Mouse (Mus musculus): ENCODE data around the gene Smok3b. TPM values are rescaled to one million over a fixed set of nuclear protein-coding genes. Genes with fewer than 3 reads are reported as not detected.

Gene Smok3b
- polyA plus RNA-seq, 1 experiment from 2014 or later: not detected

- Histone ChIP-seq H3K27ac (replicated peaks; ENCODE audit: low read depth, low read length) (no peak overlapping the region), H3K4me3 (replicated peaks; ENCODE audit: low read depth, low read length) (no peak overlapping the region), H3K9ac (replicated peaks; ENCODE audit: low read length) (no peak overlapping the region), H3K4me2 (ENCODE audit: low read length) (no peak overlapping the region), H3K9me3 (ENCODE audit: control insufficient read depth, low read length) (no peaks in the 10 kb centered on the region), H3K4me1 (ENCODE audit: control insufficient read depth, insufficient read depth, low read length) (peaks cover 23% of the 10 kb centered on the region), H3K36me3 (ENCODE audit: control insufficient read depth, insufficient read depth, low read length) (peaks cover 29% of the 10 kb centered on the region), H3K27me3 (ENCODE audit: control insufficient read depth, insufficient read depth, low read length) (no peaks in the 10 kb centered on the region)
- ATAC-seq (ENCODE audit: low FRiP score, low TSS enrichment): no peak
- 95% methylated on average over 6 of the region's 6 CpGs for WGBS
- DNase-seq: no peak
Observed at GRCm38 (mm10) chr5:138089108-138089551, 67.9 kb downstream of the Smok3b start.

- no peak overlapping the region for H3K4me2 ChIP-seq (ENCODE audit: low read length)
- H3K27me3 ChIP-seq (ENCODE audit: control insufficient read depth, insufficient read depth, low read length): no peaks in the 10 kb centered on the region
- H3K36me3 ChIP-seq (ENCODE audit: control insufficient read depth, insufficient read depth, low read length): peaks cover 41% of the 10 kb centered on the region
- no peaks in the 10 kb centered on the region for H3K9me3 ChIP-seq (ENCODE audit: control insufficient read depth, low read length)
- no peak overlapping the region for H3K9ac ChIP-seq (replicated peaks; ENCODE audit: low read length)
- H3K4me3 ChIP-seq (replicated peaks; ENCODE audit: low read depth, low read length): no peak overlapping the region
- DNase-seq (peak; percentile 32), ATAC-seq (ENCODE audit: low FRiP score, low TSS enrichment) (no peak)
- WGBS: 86% methylated on average over 3 of the region's 3 CpGs
- peaks cover 23% of the 10 kb centered on the region for H3K4me1 ChIP-seq (ENCODE audit: control insufficient read depth, insufficient read depth, low read length)
- no peak overlapping the region for H3K27ac ChIP-seq (replicated peaks; ENCODE audit: low read depth, low read length)
Observed at GRCm38 (mm10) chr5:138090271-138090670, 69.0 kb downstream of the Smok3b start.

- peaks cover 45% of the 10 kb centered on the region for H3K36me3 ChIP-seq (ENCODE audit: control insufficient read depth, insufficient read depth, low read length)
- H3K4me1 ChIP-seq (ENCODE audit: control insufficient read depth, insufficient read depth, low read length): peaks cover 23% of the 10 kb centered on the region
- H3K9me3 ChIP-seq (ENCODE audit: control insufficient read depth, low read length): no peaks in the 10 kb centered on the region
- 92% methylated on average over 5 of the region's 5 CpGs for WGBS
- no peak for DNase-seq
- H3K27ac ChIP-seq (replicated peaks; ENCODE audit: low read depth, low read length): no peak overlapping the region
- H3K27me3 ChIP-seq (ENCODE audit: control insufficient read depth, insufficient read depth, low read length): no peaks in the 10 kb centered on the region
- H3K4me3 ChIP-seq (replicated peaks; ENCODE audit: low read depth, low read length): no peak overlapping the region
- H3K4me2 ChIP-seq (ENCODE audit: low read length): no peak overlapping the region
- H3K9ac ChIP-seq (replicated peaks; ENCODE audit: low read length): no peak overlapping the region
- ATAC-seq (ENCODE audit: low FRiP score, low TSS enrichment): no peak
Observed at GRCm38 (mm10) chr5:138090737-138091136, 69.5 kb downstream of the Smok3b start.

GRCm38 (mm10) chr5:138092771-138093170, 71.5 kb downstream of the Smok3b start:
- no peak overlapping the region for H3K4me3 ChIP-seq (replicated peaks; ENCODE audit: low read depth, low read length)
- H3K27me3 ChIP-seq (ENCODE audit: control insufficient read depth, insufficient read depth, low read length): no peaks in the 10 kb centered on the region
- H3K9me3 ChIP-seq (ENCODE audit: control insufficient read depth, low read length): no peaks in the 10 kb centered on the region
- H3K9ac ChIP-seq (replicated peaks; ENCODE audit: low read length): no peak overlapping the region
- ATAC-seq (ENCODE audit: low FRiP score, low TSS enrichment) (no peak), DNase-seq (no peak)
- no peak overlapping the region for H3K27ac ChIP-seq (replicated peaks; ENCODE audit: low read depth, low read length)
- H3K36me3 ChIP-seq (ENCODE audit: control insufficient read depth, insufficient read depth, low read length): peaks cover 64% of the 10 kb centered on the region
- no peak overlapping the region for H3K4me2 ChIP-seq (ENCODE audit: low read length)
- 0 out of 2 replicates have a peak, but pooled peaks cover 3% of the 10 kb centered on the region for H3K4me1 ChIP-seq (ENCODE audit: control insufficient read depth, insufficient read depth, low read length)
- 96% methylated on average over 4 of the region's 4 CpGs for whole genome bisulfite sequencing

- peaks cover 69% of the 10 kb centered on the region for H3K36me3 ChIP-seq (ENCODE audit: control insufficient read depth, insufficient read depth, low read length)
- no peak for ATAC-seq (ENCODE audit: low FRiP score, low TSS enrichment)
- no peak for DNase-seq
Observed at GRCm38 (mm10) chr5:138094474-138094873, 73.2 kb downstream of the Smok3b start.

More at GRCm38 (mm10) chr5:138094474-138094873, 73.2 kb downstream of the Smok3b start:
- no peak overlapping the region for H3K4me3 ChIP-seq (replicated peaks; ENCODE audit: low read depth, low read length)
- no peak overlapping the region for H3K27ac ChIP-seq (replicated peaks; ENCODE audit: low read depth, low read length)
- H3K9me3 ChIP-seq (ENCODE audit: control insufficient read depth, low read length): no peaks in the 10 kb centered on the region
- H3K4me2 ChIP-seq (ENCODE audit: low read length): no peak overlapping the region
- WGBS: 97% methylated on average over 6 of the region's 6 CpGs
- H3K4me1 ChIP-seq (ENCODE audit: control insufficient read depth, insufficient read depth, low read length): no peaks in the 10 kb centered on the region
- H3K27me3 ChIP-seq (ENCODE audit: control insufficient read depth, insufficient read depth, low read length): no peaks in the 10 kb centered on the region
- no peak overlapping the region for H3K9ac ChIP-seq (replicated peaks; ENCODE audit: low read length)

Other genes with a start within 250 kb of the Smok3b start
- gene Ppp1r35, start 242.6 kb upstream of the Smok3b start, polyA plus RNA-seq (2014; fragmentation: Nextera tagmentation; extraction: Ambion mirVana): 53.4 and 58.6 TPM in 2 replicates
- gene Mepce, start 233.8 kb upstream of the Smok3b start, polyA plus RNA-seq (2014; fragmentation: Nextera tagmentation; extraction: Ambion mirVana): 11.3 and 14.4 TPM in 2 replicates
- gene Zcwpw1, start 233.6 kb upstream of the Smok3b start, polyA plus RNA-seq (2014; fragmentation: Nextera tagmentation; extraction: Ambion mirVana): 5.6 and 8.2 TPM in 2 replicates
- gene Pilra, start 185.1 kb upstream of the Smok3b start, polyA plus RNA-seq (2014; fragmentation: Nextera tagmentation; extraction: Ambion mirVana): 0.26 and 0.51 TPM in 2 replicates
- not detected in 2 replicates for gene Pilrb1, start 163.3 kb upstream of the Smok3b start, polyA plus RNA-seq (2014; fragmentation: Nextera tagmentation; extraction: Ambion mirVana)
- 0.57 TPM in 1 of 2 replicates, not detected in the other for gene Pilrb2, start 149.6 kb upstream of the Smok3b start, polyA plus RNA-seq (2014; fragmentation: Nextera tagmentation; extraction: Ambion mirVana)
- not detected in 2 replicates for gene Cyp3a13, start 99.8 kb upstream of the Smok3b start, polyA plus RNA-seq (2014; fragmentation: Nextera tagmentation; extraction: Ambion mirVana)
- gene Gjc3, start 58.3 kb upstream of the Smok3b start, polyA plus RNA-seq (2014; fragmentation: Nextera tagmentation; extraction: Ambion mirVana): 0.13 and 0.43 TPM in 2 replicates
- not detected in 2 replicates for gene Azgp1, start 39.9 kb upstream of the Smok3b start, polyA plus RNA-seq (2014; fragmentation: Nextera tagmentation; extraction: Ambion mirVana)
- gene Smok3a, start 168 bp upstream of the Smok3b start, polyA plus RNA-seq (2014; fragmentation: Nextera tagmentation; extraction: Ambion mirVana): not detected in 2 replicates
- not detected in 2 replicates for gene Smok3c, start 31.8 kb downstream of the Smok3b start, polyA plus RNA-seq (2014; fragmentation: Nextera tagmentation; extraction: Ambion mirVana)
- 28.8 and 42.3 TPM in 2 replicates for gene Zkscan1, start 63.7 kb downstream of the Smok3b start, polyA plus RNA-seq (2014; fragmentation: Nextera tagmentation; extraction: Ambion mirVana)
- gene Zscan21, start 95.5 kb downstream of the Smok3b start, polyA plus RNA-seq (2014; fragmentation: Nextera tagmentation; extraction: Ambion mirVana): 94.0 and 113 TPM in 2 replicates
- 24.9 and 27.8 TPM in 2 replicates for gene Zfp113, start 134.3 kb downstream of the Smok3b start, polyA plus RNA-seq (2014; fragmentation: Nextera tagmentation; extraction: Ambion mirVana)
- 241 and 270 TPM in 2 replicates for gene Cops6, start 139.6 kb downstream of the Smok3b start, polyA plus RNA-seq (2014; fragmentation: Nextera tagmentation; extraction: Ambion mirVana)
- 16.8 and 19.9 TPM in 2 replicates for gene Ap4m1, start 150.6 kb downstream of the Smok3b start, polyA plus RNA-seq (2014; fragmentation: Nextera tagmentation; extraction: Ambion mirVana)
- gene Mcm7, start 151.0 kb downstream of the Smok3b start, polyA plus RNA-seq (2014; fragmentation: Nextera tagmentation; extraction: Ambion mirVana): 81.9 and 117 TPM in 2 replicates
- 68.7 and 93.5 TPM in 2 replicates for gene Taf6, start 166.0 kb downstream of the Smok3b start, polyA plus RNA-seq (2014; fragmentation: Nextera tagmentation; extraction: Ambion mirVana)
- gene Cnpy4, start 166.1 kb downstream of the Smok3b start, polyA plus RNA-seq (2014; fragmentation: Nextera tagmentation; extraction: Ambion mirVana): 24.3 and 32.0 TPM in 2 replicates
- gene Mblac1, start 172.9 kb downstream of the Smok3b start, polyA plus RNA-seq (2014; fragmentation: Nextera tagmentation; extraction: Ambion mirVana): 12.6 and 18.0 TPM in 2 replicates
- gene Nxpe5, start 204.5 kb downstream of the Smok3b start, polyA plus RNA-seq (2014; fragmentation: Nextera tagmentation; extraction: Ambion mirVana): not detected in 2 replicates
- gene Lamtor4, start 234.1 kb downstream of the Smok3b start, polyA plus RNA-seq (2014; fragmentation: Nextera tagmentation; extraction: Ambion mirVana): 71.5 and 90.0 TPM in 2 replicates
- gene BC037034, start 242.6 kb downstream of the Smok3b start, polyA plus RNA-seq (2014; fragmentation: Nextera tagmentation; extraction: Ambion mirVana): 15.0 and 20.2 TPM in 2 replicates

All from midbrain, embryonic 14.5 days (tissue).